Mouse (Mus musculus) small intestine, adult 2 months (tissue): Measurements from ENCODE around the gene Swt1.

ENCODE experiments used
- CTCF ChIP-seq: fragments of 200-500 bp; IDR thresholded peaks from 2 replicates; pipeline ENCODE4 v1.5.1; 2012; ENCODE audit warnings: low read depth, mild to moderate bottlenecking, control low read depth, inconsistent platforms, low read length, moderate library complexity, mixed read lengths; ENCODE audit not compliant: insufficient replicate concordance, insufficient read length; ENCODE audit errors: extremely low read depth
- POLR2A ChIP-seq: fragments of 200-500 bp; IDR thresholded peaks from 2 replicates; pipeline ENCODE4 v1.6.1; 2012; ENCODE audit warnings: low read depth, mild to moderate bottlenecking, control low read depth, inconsistent platforms, low read length, moderate library complexity

DNA sequence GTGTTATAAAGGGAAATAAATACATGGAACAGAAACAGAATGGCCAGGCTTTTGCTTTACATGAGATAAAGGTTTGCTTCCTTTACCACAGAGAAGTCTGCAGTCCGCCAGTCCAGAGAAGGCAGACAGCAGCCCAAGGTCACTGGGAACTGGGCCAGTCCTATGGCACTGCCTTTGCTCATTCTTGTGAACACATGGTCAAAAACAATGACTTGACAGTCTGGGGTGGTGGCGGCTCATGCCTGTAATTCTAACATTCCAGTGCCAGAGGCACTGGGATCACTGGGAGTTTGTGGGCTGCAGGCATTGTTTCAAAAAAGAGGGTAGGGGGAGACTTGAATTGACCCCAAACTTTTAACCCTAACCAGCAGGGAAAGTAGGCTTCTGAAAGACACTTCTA is 89.3 kb downstream of the Swt1 start:
- TF ChIP-seq POLR2A = no peak
- TF ChIP-seq CTCF = no peak
